Mouse (Mus musculus) ovary, adult 18-20 months (tissue): Measurements from ENCODE around the gene Cyp26c1.

ENCODE experiments used
- DNase-seq: peaks from one replicate; pipeline ENCODE4 v3.0.0; 2022; ENCODE audit warnings: low spot score, mixed read lengths

Cyp26c1 gene

GRCm38 (mm10) chr19:37685281-37685680 lies at the start of gene Cyp26c1:
TSS of gene Cyp26c1 (plus strand) at chr19:37685581.
- DNase-seq, result no peak

- no peak for DNase-seq
These were observed 37.4 kb upstream of the Cyp26c1 start for GRCm38 (mm10) chr19:37647994-37648393.

GRCm38 (mm10) chr19:37650526-37650925 lies 34.9 kb upstream of the Cyp26c1 start:
- no peak for DNase-seq

- no peak for DNase-seq
These were observed 31.4 kb upstream of the Cyp26c1 start for GRCm38 (mm10) chr19:37654012-37654411.

GRCm38 (mm10) chr19:37656441-37656840 lies 28.9 kb upstream of the Cyp26c1 start:
- no peak for DNase-seq

GRCm38 (mm10) chr19:37665256-37665655 lies 20.1 kb upstream of the Cyp26c1 start:
- no peak for DNase-seq

- no peak for DNase-seq
These were observed 17.4 kb upstream of the Cyp26c1 start for GRCm38 (mm10) chr19:37667855-37668594.

GRCm38 (mm10) chr19:37668657-37669056 lies 16.7 kb upstream of the Cyp26c1 start:
- DNase-seq, result no peak

- no peak for DNase-seq
These were observed 15.9 kb upstream of the Cyp26c1 start for GRCm38 (mm10) chr19:37669486-37669885.

GRCm38 (mm10) chr19:37673393-37673792 lies 12.0 kb upstream of the Cyp26c1 start:
- no peak for DNase-seq

- no peak for DNase-seq
These were observed 966 bp downstream of the Cyp26c1 start for GRCm38 (mm10) chr19:37686347-37686746.

- DNase-seq, result no peak
These were observed 1.8 kb downstream of the Cyp26c1 start for GRCm38 (mm10) chr19:37686941-37687850.

- DNase-seq, result no peak
These were observed 4.1 kb downstream of the Cyp26c1 start for GRCm38 (mm10) chr19:37689478-37689877.

- DNase-seq, result no peak
These were observed 5.3 kb downstream of the Cyp26c1 start for GRCm38 (mm10) chr19:37690716-37691115.

- no peak for DNase-seq
These were observed 7.5 kb downstream of the Cyp26c1 start for GRCm38 (mm10) chr19:37692879-37693278.

GRCm38 (mm10) chr19:37695146-37695545 lies 9.8 kb downstream of the Cyp26c1 start:
- DNase-seq, result no peak

- no peak for DNase-seq
These were observed 10.6 kb downstream of the Cyp26c1 start for GRCm38 (mm10) chr19:37695762-37696602.

GRCm38 (mm10) chr19:37696603-37697334 lies 11.4 kb downstream of the Cyp26c1 start:
- DNase-seq, result no peak

GRCm38 (mm10) chr19:37697335-37697636 lies 11.9 kb downstream of the Cyp26c1 start:
- no peak for DNase-seq

- DNase-seq, result no peak
These were observed 12.4 kb downstream of the Cyp26c1 start, which contains the start of gene Cyp26a1 for GRCm38 (mm10) chr19:37697651-37698272. TSS of gene Cyp26a1 (plus strand) at chr19:37697798.
